ENCODE assay signal across 8 mouse cellular contexts in genomic region chr11:117976081-117976582, GRCm38 (mm10). TPM values are rescaled to one million over a fixed set of nuclear protein-coding genes. Genes with fewer than 3 reads are reported as not detected.
DNase-seq lines count a peak whose midpoint lies in the region; ATAC-seq lines count a peak whose summit lies in the region.

No protein-coding gene starts in this region.

- H3K27ac ChIP-seq in forebrain, embryonic 11.5 days (ENCODE audit: low read depth, low read length) = peak overlapping the region; percentile 78
- peak overlapping the region; percentile 94 for H3K27ac ChIP-seq in hindbrain, embryonic 11.5 days (ENCODE audit: low read depth, low read length)
- H3K27ac ChIP-seq in lung, embryonic 15.5 days = peak overlapping the region; percentile 78

- peak overlapping the region; percentile 32 for H3K9ac ChIP-seq in forebrain, embryonic 11.5 days (ENCODE audit: low read length)
- H3K9ac ChIP-seq in hindbrain, embryonic 11.5 days (ENCODE audit: low read depth, low read length) = peak overlapping the region; percentile 45; the same call in 1 of the 2 replicates
- no peak overlapping the region for H3K9ac ChIP-seq in lung, embryonic 15.5 days

- WGBS in forebrain, embryonic 11.5 days = 4% methylated on average over 8 of the region's 8 CpGs
- 3% methylated on average over 8 of the region's 8 CpGs for WGBS in hindbrain, embryonic 11.5 days
- 31% methylated on average over 8 of the region's 8 CpGs for WGBS in lung, embryonic 15.5 days

- H3K36me3 ChIP-seq in forebrain, embryonic 11.5 days (ENCODE audit: control insufficient read depth, insufficient read depth, low read length) = no peaks in the 10 kb centered on the region
- H3K36me3 ChIP-seq in hindbrain, embryonic 11.5 days (ENCODE audit: control insufficient read depth, insufficient read depth, low read length) = no peaks in the 10 kb centered on the region
- no peaks in the 10 kb centered on the region for H3K36me3 ChIP-seq in lung, embryonic 15.5 days

- H3K4me2 ChIP-seq in forebrain, embryonic 11.5 days (ENCODE audit: low read depth, low read length, severe bottlenecking) = peak overlapping the region; percentile 22; the same call in 1 of the 2 replicates
- H3K4me2 ChIP-seq in hindbrain, embryonic 11.5 days (replicated peaks; ENCODE audit: low read depth, low read length) = peak overlapping the region; percentile 26
- H3K4me2 ChIP-seq in lung, embryonic 15.5 days = peak overlapping the region; percentile 8; the same call in 1 of the 2 replicates

- H3K9me3 ChIP-seq in forebrain, embryonic 11.5 days (ENCODE audit: control insufficient read depth, low read length) = no peaks in the 10 kb centered on the region
- H3K9me3 ChIP-seq in hindbrain, embryonic 11.5 days (ENCODE audit: control insufficient read depth, low read length) = no peaks in the 10 kb centered on the region
- H3K9me3 ChIP-seq in lung, embryonic 15.5 days = no peaks in the 10 kb centered on the region

- DNase-seq in heart, adult 11 months = peak; percentile 96
- no peak for DNase-seq in heart, adult 8-10 months (ENCODE audit: low spot score)
- DNase-seq in adrenal gland, postnatal 36 days = peak; percentile 72 to 74
- peak; percentile 68 for DNase-seq in forebrain, embryonic 11.5 days (ENCODE audit: low spot score)
- DNase-seq in hindbrain, embryonic 11.5 days (ENCODE audit: low spot score) = peak; percentile 64
- DNase-seq in thymus, postnatal 10 days (ENCODE audit: low spot score in 2 of 2) = no peak

- no peaks in the 10 kb centered on the region; the same call in 1 of the 2 replicates for H3K27me3 ChIP-seq in forebrain, embryonic 11.5 days (ENCODE audit: control insufficient read depth, insufficient read depth, low read length)
- H3K27me3 ChIP-seq in hindbrain, embryonic 11.5 days (ENCODE audit: control insufficient read depth, insufficient read depth, low read length) = no peaks in the 10 kb centered on the region
- no peaks in the 10 kb centered on the region for H3K27me3 ChIP-seq in lung, embryonic 15.5 days

- no peak overlapping the region for H3K4me3 ChIP-seq in forebrain, embryonic 11.5 days (ENCODE audit: low read depth, low read length)
- no peak overlapping the region for H3K4me3 ChIP-seq in hindbrain, embryonic 11.5 days (ENCODE audit: low read depth, low read length)
- H3K4me3 ChIP-seq in lung, embryonic 15.5 days = no peak overlapping the region

- peak; percentile 55 for ATAC-seq in forebrain, embryonic 11.5 days (replicated peaks; ENCODE audit: low FRiP score)
- peak; percentile 68 for ATAC-seq in hindbrain, embryonic 11.5 days (ENCODE audit: low FRiP score)
- ATAC-seq in lung, embryonic 15.5 days (ENCODE audit: borderline replicate concordance, extremely low read depth, low FRiP score, low TSS enrichment) = peak; percentile 65
- ATAC-seq in neutrophil, adult 5-6 weeks (ENCODE audit: extremely low read depth, insufficient number of reproducible peaks, low FRiP score, poor library complexity, severe bottlenecking) = peak; percentile 67

- H3K4me1 ChIP-seq in forebrain, embryonic 11.5 days (replicated peaks; ENCODE audit: control insufficient read depth, insufficient read depth, low read length) = peaks cover 19% of the 10 kb centered on the region
- H3K4me1 ChIP-seq in hindbrain, embryonic 11.5 days (replicated peaks; ENCODE audit: control insufficient read depth, insufficient read depth, low read length) = peaks cover 23% of the 10 kb centered on the region
- peaks cover 38% of the 10 kb centered on the region for H3K4me1 ChIP-seq in lung, embryonic 15.5 days

RNA-seq across cellular contexts. Expression of gene Socs3, which starts 6.3 kb away (rescaled TPM):
- total RNA-seq in heart, adult 8-10 months (2022) = 1 to 10 TPM; 3.8 to 6.2 (median 4.7) TPM
- 10 to 100 TPM in 1 of 2 experiments, 1 to 10 TPM in 1; 6.6 to 17.5 TPM for total RNA-seq in adrenal gland, postnatal 36 days (2021)
- 5.4 and 5.9 TPM in 2 replicates for polyA plus RNA-seq in forebrain, embryonic 11.5 days (2014; fragmentation: Nextera tagmentation; extraction: Ambion mirVana)
- 3.4 and 5.6 TPM in 2 replicates for polyA plus RNA-seq in hindbrain, embryonic 11.5 days (2014; fragmentation: Nextera tagmentation; extraction: Ambion mirVana)
- polyA plus RNA-seq in lung, embryonic 15.5 days (2015; fragmentation: Nextera tagmentation; extraction: Ambion mirVana) = 12.7 and 13.5 TPM in 2 replicates
- total RNA-seq in neutrophil, adult 5-6 weeks (2017) = 252 and 268 TPM in 2 replicates

RNA-seq across cellular contexts. Expression of gene Pgs1, which starts 10.0 kb away (rescaled TPM):
- total RNA-seq in heart, adult 8-10 months (2022) = 10 to 100 TPM; 16.4 to 20.6 (median 19.2) TPM
- total RNA-seq in adrenal gland, postnatal 36 days (2021) = 10 to 100 TPM; 54.7 to 58.7 TPM
- polyA plus RNA-seq in forebrain, embryonic 11.5 days (2014; fragmentation: Nextera tagmentation; extraction: Ambion mirVana) = 43.4 and 45.7 TPM in 2 replicates
- 38.6 and 39.1 TPM in 2 replicates for polyA plus RNA-seq in hindbrain, embryonic 11.5 days (2014; fragmentation: Nextera tagmentation; extraction: Ambion mirVana)
- 37.7 and 42.2 TPM in 2 replicates for polyA plus RNA-seq in lung, embryonic 15.5 days (2015; fragmentation: Nextera tagmentation; extraction: Ambion mirVana)
- total RNA-seq in neutrophil, adult 5-6 weeks (2017) = 51.2 and 58.3 TPM in 2 replicates

Comparison
In these comparisons a context has a peak if more than half of its experiments do, and no peak if none do; other contexts are left out.
1. DNase-seq: peak in heart, adult 11 months (single experiment), adrenal gland, postnatal 36 days (2 of 2), forebrain, embryonic 11.5 days (single experiment) and hindbrain, embryonic 11.5 days (single experiment); none in heart, adult 8-10 months (single experiment) and thymus, postnatal 10 days (0 of 2).
2. RNA of gene Socs3, which starts 6.3 kb away (total RNA-seq): 252 to 268 TPM in neutrophil, adult 5-6 weeks; 6.6 to 17.5 TPM in adrenal gland, postnatal 36 days and 3.8 to 6.2 TPM in heart, adult 8-10 months; every median in the first group is over 10 times any median in the second.
3. Peak in every context shown above with its lines, with median percentiles within 50 percentile points of each other: ATAC-seq, H3K27ac ChIP-seq and H3K4me2 ChIP-seq.